Mouse (Mus musculus): ENCODE measurements at regions not wholly inside any gene's neighbourhood (a gene's known extent, or its start where the extent isn't known, plus 50 kb on each side); places are given as distances from the start of the nearest gene placed in this dataset.
A peak's percentile ranks its signal among the peaks of the same experiment; 100 is the strongest.

GRCm38 (mm10) chr3:119987245-119987852, 203.1 kb upstream of the Ptbp2 start:
- Histone ChIP-seq H3K27ac (ENCODE audit: low read length) (no peak overlapping the region), H3K4me3 (ENCODE audit: low read length) (no peak overlapping the region), H3K36me3 (ENCODE audit: control insufficient read depth, insufficient read depth, low read length) (no peaks in the 10 kb centered on the region), H3K9ac (ENCODE audit: low read length) (no peak overlapping the region), H3K4me2 (ENCODE audit: low read depth, low read length) (no peak overlapping the region), H3K9me3 (ENCODE audit: control insufficient read depth, low read length) (no peaks in the 10 kb centered on the region), H3K27me3 (ENCODE audit: control insufficient read depth, insufficient read depth, low read depth, low read length) (no peaks in the 10 kb centered on the region), H3K4me1 (replicated peaks; ENCODE audit: control insufficient read depth, insufficient read depth, low read length) (no peaks in the 10 kb centered on the region)
- WGBS, result 61% methylated on average over 3 of the region's 3 CpGs
- peak; percentile 84 for ATAC-seq (ENCODE audit: low read depth)

GRCm38 (mm10) chr3:119977349-119977748, 193.1 kb upstream of the Ptbp2 start:
- H3K9ac ChIP-seq (ENCODE audit: low read length), result no peak overlapping the region
- H3K4me1 ChIP-seq (replicated peaks; ENCODE audit: control insufficient read depth, insufficient read depth, low read length), result no peaks in the 10 kb centered on the region
- WGBS, result 95% methylated on average over 1 of the region's 1 CpGs
- no peaks in the 10 kb centered on the region for H3K27me3 ChIP-seq (ENCODE audit: control insufficient read depth, insufficient read depth, low read depth, low read length)
- H3K36me3 ChIP-seq (ENCODE audit: control insufficient read depth, insufficient read depth, low read length), result no peaks in the 10 kb centered on the region
- no peak overlapping the region for H3K4me2 ChIP-seq (ENCODE audit: low read depth, low read length)
- H3K9me3 ChIP-seq (ENCODE audit: control insufficient read depth, low read length), result no peaks in the 10 kb centered on the region
- H3K4me3 ChIP-seq (ENCODE audit: low read length), result no peak overlapping the region
- no peak overlapping the region for H3K27ac ChIP-seq (ENCODE audit: low read length)
- ATAC-seq (ENCODE audit: low read depth), result no peak

- Histone ChIP-seq H3K9ac (ENCODE audit: low read length) (no peak overlapping the region), H3K4me3 (ENCODE audit: low read length) (no peak overlapping the region), H3K4me1 (replicated peaks; ENCODE audit: control insufficient read depth, insufficient read depth, low read length) (no peaks in the 10 kb centered on the region), H3K36me3 (ENCODE audit: control insufficient read depth, insufficient read depth, low read length) (no peaks in the 10 kb centered on the region), H3K9me3 (ENCODE audit: control insufficient read depth, low read length) (no peaks in the 10 kb centered on the region), H3K27me3 (ENCODE audit: control insufficient read depth, insufficient read depth, low read depth, low read length) (no peaks in the 10 kb centered on the region), H3K4me2 (ENCODE audit: low read depth, low read length) (no peak overlapping the region), H3K27ac (ENCODE audit: low read length) (no peak overlapping the region)
- peak; percentile 88 for ATAC-seq (ENCODE audit: low read depth)
- WGBS, result 25% methylated on average over 3 of the region's 3 CpGs
These were observed 192.1 kb upstream of the Ptbp2 start for GRCm38 (mm10) chr3:119976363-119976762.

GRCm38 (mm10) chr3:119958799-119959467, 174.7 kb upstream of the Ptbp2 start:
- Histone ChIP-seq H3K27ac (ENCODE audit: low read length) (peak overlapping the region; percentile 39; the same call in 1 of the 2 replicates), H3K27me3 (ENCODE audit: control insufficient read depth, insufficient read depth, low read depth, low read length) (no peaks in the 10 kb centered on the region), H3K4me3 (ENCODE audit: low read length) (no peak overlapping the region), H3K9me3 (ENCODE audit: control insufficient read depth, low read length) (no peaks in the 10 kb centered on the region), H3K4me1 (replicated peaks; ENCODE audit: control insufficient read depth, insufficient read depth, low read length) (peaks cover 8% of the 10 kb centered on the region; the same call in 1 of the 2 replicates), H3K9ac (ENCODE audit: low read length) (no peak overlapping the region), H3K36me3 (ENCODE audit: control insufficient read depth, insufficient read depth, low read length) (no peaks in the 10 kb centered on the region), H3K4me2 (ENCODE audit: low read depth, low read length) (no peak overlapping the region)
- 23% methylated on average over 5 of the region's 5 CpGs for WGBS
- peak; percentile 88 for ATAC-seq (ENCODE audit: low read depth)

- no peaks in the 10 kb centered on the region for H3K9me3 ChIP-seq (ENCODE audit: control insufficient read depth, low read length)
- no peaks in the 10 kb centered on the region for H3K36me3 ChIP-seq (ENCODE audit: control insufficient read depth, insufficient read depth, low read length)
- no peaks in the 10 kb centered on the region for H3K27me3 ChIP-seq (ENCODE audit: control insufficient read depth, insufficient read depth, low read depth, low read length)
- H3K27ac ChIP-seq (ENCODE audit: low read length), result no peak overlapping the region
- H3K4me3 ChIP-seq (ENCODE audit: low read length), result no peak overlapping the region
- ATAC-seq (ENCODE audit: low read depth), result no peak
- WGBS, result 67% methylated on average over 8 of the region's 8 CpGs
- no peak overlapping the region for H3K4me2 ChIP-seq (ENCODE audit: low read depth, low read length)
- peaks cover 8% of the 10 kb centered on the region; the same call in 1 of the 2 replicates for H3K4me1 ChIP-seq (replicated peaks; ENCODE audit: control insufficient read depth, insufficient read depth, low read length)
- no peak overlapping the region for H3K9ac ChIP-seq (ENCODE audit: low read length)
These were observed 173.3 kb upstream of the Ptbp2 start for GRCm38 (mm10) chr3:119957529-119957928.

- Histone ChIP-seq H3K27me3 (ENCODE audit: control insufficient read depth, insufficient read depth, low read depth, low read length) (no peaks in the 10 kb centered on the region), H3K4me3 (ENCODE audit: low read length) (no peak overlapping the region), H3K27ac (ENCODE audit: low read length) (no peak overlapping the region), H3K4me1 (replicated peaks; ENCODE audit: control insufficient read depth, insufficient read depth, low read length) (peaks cover 8% of the 10 kb centered on the region; the same call in 1 of the 2 replicates), H3K36me3 (ENCODE audit: control insufficient read depth, insufficient read depth, low read length) (no peaks in the 10 kb centered on the region), H3K4me2 (ENCODE audit: low read depth, low read length) (no peak overlapping the region), H3K9me3 (ENCODE audit: control insufficient read depth, low read length) (no peaks in the 10 kb centered on the region), H3K9ac (ENCODE audit: low read length) (no peak overlapping the region)
- 76% methylated on average over 7 of the region's 7 CpGs for WGBS
- ATAC-seq (ENCODE audit: low read depth), result no peak
These were observed 171.7 kb upstream of the Ptbp2 start for GRCm38 (mm10) chr3:119955745-119956615.

GRCm38 (mm10) chr3:119950721-119951120, 166.5 kb upstream of the Ptbp2 start:
- no peak overlapping the region for H3K4me3 ChIP-seq (ENCODE audit: low read length)
- no peak overlapping the region for H3K27ac ChIP-seq (ENCODE audit: low read length)
- no peak for ATAC-seq (ENCODE audit: low read depth)
- H3K9me3 ChIP-seq (ENCODE audit: control insufficient read depth, low read length), result no peaks in the 10 kb centered on the region
- no peaks in the 10 kb centered on the region for H3K27me3 ChIP-seq (ENCODE audit: control insufficient read depth, insufficient read depth, low read depth, low read length)
- no peaks in the 10 kb centered on the region for H3K36me3 ChIP-seq (ENCODE audit: control insufficient read depth, insufficient read depth, low read length)
- no peaks in the 10 kb centered on the region for H3K4me1 ChIP-seq (replicated peaks; ENCODE audit: control insufficient read depth, insufficient read depth, low read length)
- no peak overlapping the region for H3K9ac ChIP-seq (ENCODE audit: low read length)
- no peak overlapping the region for H3K4me2 ChIP-seq (ENCODE audit: low read depth, low read length)
- WGBS, result 73% methylated on average over 3 of the region's 3 CpGs

- 91% methylated on average over 2 of the region's 2 CpGs for WGBS
- H3K27me3 ChIP-seq (ENCODE audit: control insufficient read depth, insufficient read depth, low read depth, low read length), result no peaks in the 10 kb centered on the region
- no peak overlapping the region for H3K9ac ChIP-seq (ENCODE audit: low read length)
- H3K27ac ChIP-seq (ENCODE audit: low read length), result no peak overlapping the region
- H3K4me2 ChIP-seq (ENCODE audit: low read depth, low read length), result no peak overlapping the region; the same call in 1 of the 2 replicates
- no peak overlapping the region for H3K4me3 ChIP-seq (ENCODE audit: low read length)
- H3K36me3 ChIP-seq (ENCODE audit: control insufficient read depth, insufficient read depth, low read length), result no peaks in the 10 kb centered on the region
- ATAC-seq (ENCODE audit: low read depth), result no peak
- H3K9me3 ChIP-seq (ENCODE audit: control insufficient read depth, low read length), result no peaks in the 10 kb centered on the region
- no peaks in the 10 kb centered on the region for H3K4me1 ChIP-seq (replicated peaks; ENCODE audit: control insufficient read depth, insufficient read depth, low read length)
These were observed 165.8 kb upstream of the Ptbp2 start for GRCm38 (mm10) chr3:119950070-119950469.

- Histone ChIP-seq H3K27ac (ENCODE audit: low read length) (no peak overlapping the region), H3K4me3 (ENCODE audit: low read length) (peak overlapping the region; percentile 28; the same call in 1 of the 2 replicates), H3K9ac (ENCODE audit: low read length) (no peak overlapping the region), H3K9me3 (ENCODE audit: control insufficient read depth, low read length) (no peaks in the 10 kb centered on the region), H3K27me3 (ENCODE audit: control insufficient read depth, insufficient read depth, low read depth, low read length) (no peaks in the 10 kb centered on the region), H3K4me1 (replicated peaks; ENCODE audit: control insufficient read depth, insufficient read depth, low read length) (no peaks in the 10 kb centered on the region), H3K36me3 (ENCODE audit: control insufficient read depth, insufficient read depth, low read length) (no peaks in the 10 kb centered on the region), H3K4me2 (ENCODE audit: low read depth, low read length) (peak overlapping the region; percentile 54)
- 21% methylated on average over 7 of the region's 7 CpGs for WGBS
- no peak for ATAC-seq (ENCODE audit: low read depth)
These were observed 165.4 kb upstream of the Ptbp2 start for GRCm38 (mm10) chr3:119949620-119950019.
